Comparison of ENCODE assay signal across 8 mouse cellular contexts in the genomic region with DNA sequence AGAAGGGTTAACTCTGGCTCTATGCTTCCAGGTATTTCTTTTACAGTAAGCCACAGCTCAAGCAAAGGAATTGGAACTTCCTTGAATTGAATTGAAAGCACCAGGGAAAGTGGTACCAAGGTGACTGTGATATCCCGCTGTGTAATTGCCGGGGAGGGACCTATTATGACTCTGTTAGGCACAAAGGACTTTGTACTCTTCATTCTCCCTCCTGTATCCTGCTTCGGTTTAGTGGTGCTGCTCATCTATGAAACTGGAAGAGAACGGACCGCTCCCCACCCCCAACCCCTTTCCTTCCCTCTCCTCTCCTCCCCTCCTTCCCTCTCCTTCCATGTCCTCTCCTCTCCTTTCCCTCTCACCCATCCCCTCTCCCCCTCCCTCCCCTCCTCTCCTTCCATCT. TPM values are rescaled to one million over a fixed set of nuclear protein-coding genes. Genes with fewer than 3 reads are reported as not detected.
DNase-seq lines count a peak whose midpoint lies in the region; ATAC-seq and TF ChIP-seq lines count a peak whose summit lies in the region.

No protein-coding gene starts in this region.

- intact Hi-C loops in heart, adult 2 months (cut with DNase I): no loop called here

- WGBS in heart, adult 2 months: 49% methylated on average over 5 of the region's 5 CpGs
- WGBS in liver, embryonic 15.5 days (ENCODE audit: insufficient replicate concordance): 11% methylated on average over 5 of the region's 5 CpGs

- H3K4me1 ChIP-seq in heart, adult 2 months (ENCODE audit: control insufficient read depth, insufficient read depth, low read length): peaks cover 4% of the 10 kb centered on the region; the same call in 1 of the 2 replicates
- peaks cover 8 to 9% of the 10 kb centered on the region in 2 experiments; a peak in 2 of 4 replicates for H3K4me1 ChIP-seq in ES-E14 (ENCODE audit: control insufficient read depth in 2 of 2, insufficient read depth in 2 of 2, low read length in 2 of 2, poor library complexity in 1 of 2)
- H3K4me1 ChIP-seq in liver, embryonic 15.5 days (replicated peaks): peaks cover 9% of the 10 kb centered on the region; the same call in 1 of the 2 replicates

- in situ Hi-C loops in ES-E14 (cut with MboI; ENCODE audit: low sequenced_read_pairs in 2 of 2, unreplicated experiment in 2 of 2): no loop called here

- no peak overlapping the region for H3K9ac ChIP-seq in heart, adult 2 months (ENCODE audit: low read depth, low read length)
- no peak overlapping the region for H3K9ac ChIP-seq in ES-E14 (ENCODE audit: insufficient read depth, low read depth, low read length, poor library complexity, severe bottlenecking)
- no peak overlapping the region for H3K9ac ChIP-seq in liver, embryonic 15.5 days

- H3K79me2 ChIP-seq in heart, adult 2 months (replicated peaks; ENCODE audit: control insufficient read depth, insufficient read depth, low read length): no peaks in the 10 kb centered on the region

- DNase-seq in heart, adult 2 months: no peak
- no peak for DNase-seq in heart, adult 11 months
- DNase-seq in ES-E14 (ENCODE audit: low read depth, low spot score): peak; percentile 39
- peak; percentile 9 for DNase-seq in forelimb bud, embryonic 11.5 days (ENCODE audit: low read depth, low spot score)
- DNase-seq in ovary, adult 18-20 months (ENCODE audit: low spot score): no peak
- DNase-seq in gastrocnemius, adult 8-10 months (ENCODE audit: low spot score in 2 of 2): no peak
- DNase-seq in urinary bladder, adult 18-20 months (ENCODE audit: low spot score in 2 of 2): no peak

- no peak for TF ChIP-seq EP300 in heart, adult 2 months (IDR thresholded peaks at IDR 0.05; ENCODE audit: insufficient read depth, low read depth, low read length)

- no peak for TF ChIP-seq CTCF in heart, adult 2 months (IDR thresholded peaks at IDR 0.05)

- no peak overlapping the region for H3K27ac ChIP-seq in heart, adult 2 months
- no peak overlapping the region for H3K27ac ChIP-seq in ES-E14 (ENCODE audit: insufficient read depth, low read depth, low read length, poor library complexity, severe bottlenecking)
- H3K27ac ChIP-seq in liver, embryonic 15.5 days (replicated peaks): no peak overlapping the region

- no peak for ATAC-seq in liver, embryonic 15.5 days (ENCODE audit: insufficient read depth)

- H3K4me3 ChIP-seq in heart, adult 2 months: peak overlapping the region; percentile 43
- H3K4me3 ChIP-seq in ES-E14 (ENCODE audit: insufficient read depth in 1 of 2, low read depth in 1 of 2, low read length in 2 of 2, poor library complexity in 1 of 2, severe bottlenecking in 1 of 2): no peak overlapping the region
- peak overlapping the region; percentile 35 for H3K4me3 ChIP-seq in liver, embryonic 15.5 days (replicated peaks)

- no peaks in the 10 kb centered on the region for H3K36me3 ChIP-seq in heart, adult 2 months (ENCODE audit: control insufficient read depth, insufficient read depth, low read length)
- H3K36me3 ChIP-seq in ES-E14 (ENCODE audit: control insufficient read depth, insufficient read depth, low read length, poor library complexity, severe bottlenecking): no peaks in the 10 kb centered on the region
- H3K36me3 ChIP-seq in liver, embryonic 15.5 days (replicated peaks): no peaks in the 10 kb centered on the region

- peaks cover 3% of the 10 kb centered on the region for H3K27me3 ChIP-seq in heart, adult 2 months (ENCODE audit: control insufficient read depth, insufficient read depth, low read length)
- H3K27me3 ChIP-seq in liver, embryonic 15.5 days: peaks cover 38% of the 10 kb centered on the region

- TF ChIP-seq POLR2A in heart, adult 2 months (IDR thresholded peaks at IDR 0.05; ENCODE audit: insufficient read depth, low read depth, low read length): no peak

- H3K9me3 ChIP-seq in ES-E14 (ENCODE audit: control insufficient read depth, insufficient read depth, low read depth, low read length): no peaks in the 10 kb centered on the region
- H3K9me3 ChIP-seq in liver, embryonic 15.5 days (replicated peaks): no peaks in the 10 kb centered on the region

- peak overlapping the region; percentile 63 for H3K4me2 ChIP-seq in liver, embryonic 15.5 days

TF ChIP-seq in ES-E14, 5 proteins besides CTCF, POLR2A, EP300 and RAD21:
- no peak for TF ChIP-seq MAFK (IDR thresholded peaks at IDR 0.05; ENCODE audit: insufficient read depth, low read depth, low read length)
- TF ChIP-seq HCFC1 (IDR thresholded peaks at IDR 0.05; ENCODE audit: borderline replicate concordance, insufficient read depth, low read length): no peak
- TF ChIP-seq ZC3H11A (IDR thresholded peaks at IDR 0.05; ENCODE audit: borderline replicate concordance, low read depth, low read length): no peak
- TF ChIP-seq CHD2 (IDR thresholded peaks at IDR 0.05; ENCODE audit: low read depth, low read length): no peak
- no peak for TF ChIP-seq ZNF384 (IDR thresholded peaks at IDR 0.05; ENCODE audit: low read depth, low read length)

RNA-seq across cellular contexts. Expression of a gene that starts 1.3 kb away (rescaled TPM):
- total RNA-seq in heart, adult 2 months (2021): 1 to 10 TPM; 2.3 to 2.5 TPM
- 0.12 and 0.47 TPM in 2 replicates for polyA plus RNA-seq in heart, adult 2 months (2012; rRNA removed)
- total RNA-seq in ES-E14 (2012; rRNA removed): 0.21 and 0.54 TPM in 2 replicates
- not detected in 2 replicates for polyA plus RNA-seq in liver, embryonic 15.5 days (2015; fragmentation: Nextera tagmentation; extraction: Ambion mirVana)
- total RNA-seq in gastrocnemius, adult 8-10 months (2022): under 1 TPM; 0.32 to 0.65 (median 0.46) TPM

RNA-seq across cellular contexts. Expression of a gene that starts 40.7 kb away (rescaled TPM):
- total RNA-seq in heart, adult 2 months (2021): not detected
- polyA plus RNA-seq in heart, adult 2 months (2012; rRNA removed): not detected in 2 replicates
- total RNA-seq in ES-E14 (2012; rRNA removed): not detected in 2 replicates
- not detected in 2 replicates for polyA plus RNA-seq in liver, embryonic 15.5 days (2015; fragmentation: Nextera tagmentation; extraction: Ambion mirVana)
- not detected for total RNA-seq in gastrocnemius, adult 8-10 months (2022)

RNA-seq across cellular contexts. Expression of a gene that starts 40.8 kb away (rescaled TPM):
- under 1 TPM; 0.11 to 0.23 TPM for total RNA-seq in heart, adult 2 months (2021)
- polyA plus RNA-seq in heart, adult 2 months (2012; rRNA removed): 0.25 and 0.32 TPM in 2 replicates
- 0.18 TPM in 1 of 2 replicates, not detected in the other for total RNA-seq in ES-E14 (2012; rRNA removed)
- 0.10 and 0.16 TPM in 2 replicates for polyA plus RNA-seq in liver, embryonic 15.5 days (2015; fragmentation: Nextera tagmentation; extraction: Ambion mirVana)
- total RNA-seq in gastrocnemius, adult 8-10 months (2022): not detected

Comparison
In these comparisons a context has a peak if more than half of its experiments do, and no peak if none do; other contexts are left out.
1. DNase-seq: peak in ES-E14 (single experiment) and forelimb bud, embryonic 11.5 days (single experiment); none in heart, adult 2 months (0 of 2), heart, adult 11 months (single experiment), ovary, adult 18-20 months (single experiment), gastrocnemius, adult 8-10 months (0 of 2) and urinary bladder, adult 18-20 months (0 of 2).
2. H3K4me3 ChIP-seq: peak in heart, adult 2 months (single experiment) and liver, embryonic 15.5 days (single experiment); none in ES-E14 (0 of 2).